Mouse (Mus musculus) MEL (cell line): ENCODE data around the gene Fcrla.

Source experiments
- CHD2 ChIP-seq: IDR thresholded peaks from 2 replicates; pipeline ENCODE4 v1.6.1; 2011; ENCODE audit warnings: low read length, improper control_type of control experiment
- CTCF ChIP-seq, 3 experiments: IDR thresholded peaks in 2 of 3; conservative IDR thresholded peaks in 1 of 3; 2 replicates each; pipeline ENCODE4 v1.5.1; 2011 to 2012; ENCODE audit warnings: low read length in 3 of 3, low read depth in 2 of 3, mild to moderate bottlenecking in 2 of 3, improper control_type of control experiment in 1 of 3, inconsistent platforms in 1 of 3, mixed read lengths in 1 of 3, moderate library complexity in 1 of 3; ENCODE audit not compliant: control insufficient read depth in 1 of 3, insufficient read depth in 1 of 3, poor library complexity in 1 of 3, severe bottlenecking in 1 of 3
- GABPA ChIP-seq: IDR thresholded peaks from 2 replicates; pipeline ENCODE4 v1.6.1; 2012; ENCODE audit warnings: low read depth, mild to moderate bottlenecking, inconsistent platforms, low read length, improper control_type of control experiment, moderate library complexity
- MAFK ChIP-seq: IDR thresholded peaks from 2 replicates; pipeline ENCODE4 v1.6.1; 2011; ENCODE audit warnings: low read depth, mild to moderate bottlenecking, low read length, improper control_type of control experiment, borderline replicate concordance
- MAZ ChIP-seq: IDR thresholded peaks from 2 replicates; pipeline ENCODE4 v1.6.1; 2012; ENCODE audit warnings: low read depth, mild to moderate bottlenecking, inconsistent platforms, low read length, improper control_type of control experiment
- POLR2A ChIP-seq, 2 experiments: IDR thresholded peaks; 2 replicates each; pipeline ENCODE4 v1.6.1; 2011 to 2012; ENCODE audit warnings: low read length in 2 of 2, mild to moderate bottlenecking in 2 of 2, control low read depth in 1 of 2, improper control_type of control experiment in 1 of 2, low read depth in 1 of 2, moderate library complexity in 1 of 2; ENCODE audit not compliant: control insufficient read depth in 1 of 2, insufficient read depth in 1 of 2, poor library complexity in 1 of 2
- POLR2AphosphoS5 ChIP-seq: IDR thresholded peaks from 2 replicates; pipeline ENCODE4 v1.6.1; 2012; ENCODE audit warnings: low read depth, borderline replicate concordance, mild to moderate bottlenecking, inconsistent platforms, low read length, moderate library complexity, mixed read lengths
- SIN3A ChIP-seq: IDR thresholded peaks from 2 replicates; pipeline ENCODE4 v1.6.1; 2012; ENCODE audit warnings: low read length, improper control_type of control experiment, inconsistent platforms
- SMC3 ChIP-seq: IDR thresholded peaks from 2 replicates; pipeline ENCODE4 v1.6.1; 2011; ENCODE audit warnings: low read depth, low read length, improper control_type of control experiment
- TAL1 ChIP-seq: IDR thresholded peaks from 2 replicates; pipeline ENCODE4 v1.6.1; 2012; ENCODE audit warnings: mild to moderate bottlenecking, inconsistent platforms, low read length, moderate library complexity, mixed read lengths
- ZKSCAN1 ChIP-seq: IDR thresholded peaks from 2 replicates; pipeline ENCODE4 v1.6.1; 2012; ENCODE audit warnings: low read depth, mild to moderate bottlenecking, inconsistent platforms, low read length, improper control_type of control experiment, moderate library complexity

DNA sequence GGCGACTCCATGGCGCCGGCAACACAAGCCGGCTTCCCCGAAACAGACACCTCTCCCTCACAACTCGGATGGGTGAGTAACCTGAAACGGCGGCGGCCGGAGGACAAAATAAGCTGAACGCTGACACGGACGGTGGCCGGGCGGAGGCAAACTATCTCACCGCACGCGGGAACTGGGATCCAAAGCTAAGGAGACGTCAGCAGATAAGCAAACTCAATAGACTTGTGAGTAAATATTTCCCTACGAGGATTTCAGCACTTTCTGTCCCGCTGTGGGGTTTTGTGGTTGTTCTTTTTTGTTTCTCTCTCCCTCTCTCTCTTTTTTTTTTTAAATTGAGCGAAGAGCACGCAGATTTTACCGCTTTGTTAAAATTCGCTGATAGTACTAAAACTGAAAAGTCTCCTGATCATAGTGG is 59.7 kb downstream of the Fcrla start, which contains the start of gene Atf6:
- no peak for TF ChIP-seq CTCF (IDR thresholded peaks at IDR 0.05 in 2 of 3, conservative IDR thresholded peaks at IDR 0.05 in 1 of 3; ENCODE audit: control insufficient read depth in 1 of 3, insufficient read depth in 1 of 3, low read depth in 2 of 3, low read length in 3 of 3, poor library complexity in 1 of 3, severe bottlenecking in 1 of 3)
- TF ChIP-seq GABPA = no peak
- no peak for TF ChIP-seq POLR2AphosphoS5
- TF ChIP-seq SMC3 = no peak
- TF ChIP-seq MAZ = peak; percentile 65; the same call in 1 of the 2 replicates
- TF ChIP-seq ZKSCAN1 = no peak
- TF ChIP-seq MAFK = peak; percentile 80
- no peak for TF ChIP-seq TAL1
- TF ChIP-seq CHD2 = peak; percentile 73
- peak; percentile 99 for TF ChIP-seq SIN3A
- peak in 1 of 2 experiments; percentile 87; a peak in 2 of 4 replicates for TF ChIP-seq POLR2A (IDR thresholded peaks at IDR 0.05; ENCODE audit: control insufficient read depth in 1 of 2, insufficient read depth in 1 of 2, low read depth in 1 of 2, low read length in 2 of 2, poor library complexity in 1 of 2)
